Mouse (Mus musculus) bone marrow, adult 2 months (tissue): ENCODE measurements around the gene Sgip1. TPM values are rescaled to one million over a fixed set of nuclear protein-coding genes. Genes with fewer than 3 reads are reported as not detected.

Experiments
- H3K27ac ChIP-seq: fragments of 200-500 bp; 2 replicates; pipeline ENCODE4 v1.5.1; 2012; ENCODE audit warnings: low read depth, mild to moderate bottlenecking, control low read depth, inconsistent platforms, low read length; ENCODE audit not compliant: control insufficient read depth, poor library complexity, insufficient read depth
- H3K4me1 ChIP-seq: fragments of 200-500 bp; 2 replicates; pipeline ENCODE4 v1.6.1; 2011; ENCODE audit warnings: low read length; ENCODE audit not compliant: control insufficient read depth, insufficient read depth
- H3K4me3 ChIP-seq: fragments of 200-500 bp; replicated peaks from 2 replicates; pipeline ENCODE3; 2011; ENCODE audit warnings: mild to moderate bottlenecking, low read depth, low read length, control low read depth; ENCODE audit not compliant: control insufficient read depth
- CTCF ChIP-seq: fragments of 200-500 bp; IDR thresholded peaks from 2 replicates; pipeline ENCODE4 v1.5.1; 2011; ENCODE audit warnings: low read length, control low read depth; ENCODE audit not compliant: control insufficient read depth, insufficient read depth
- POLR2A ChIP-seq: fragments of 200-500 bp; IDR thresholded peaks from 2 replicates; pipeline ENCODE4 v1.6.1; 2011; ENCODE audit warnings: low read depth, mild to moderate bottlenecking, control low read depth, low read length, borderline replicate concordance; ENCODE audit not compliant: control insufficient read depth
- WGBS: fragments of 180-500 bp; shearing (Covaris S2); methylation state at CpG from one replicate; pipeline ENCODE4 v1.1.7; 2018; 5-methylcytosine and 5-hydroxymethylcytosine counted together
- polyA plus RNA-seq: library from polyadenylated mRNA; stranded (reverse); fragments of >200 nt; gene quantifications from 2 replicates; pipeline ENCODE4 v1.2.4, GENCODE M21; 2011; ENCODE audit warnings: low replicate concordance; ENCODE audit not compliant: missing spikeins, insufficient read depth, insufficient read length

The Sgip1 gene
- polyA plus RNA-seq, 1 experiment = 1.2 TPM

- no peak for TF ChIP-seq POLR2A
- TF ChIP-seq CTCF = no peak
- H3K4me3 ChIP-seq = no peak overlapping the region
- H3K27ac ChIP-seq = no peak overlapping the region
- H3K4me1 ChIP-seq = no peaks in the 10 kb centered on the region
- WGBS = 81% methylated on average over 1 of the region's 1 CpGs
Observed at GRCm38 (mm10) chr4:102833191-102833590, 92.1 kb downstream of the Sgip1 start.

- no peaks in the 10 kb centered on the region for H3K4me1 ChIP-seq
- H3K4me3 ChIP-seq = no peak overlapping the region
- TF ChIP-seq CTCF (no peak), POLR2A (no peak)
- no peak overlapping the region for H3K27ac ChIP-seq
- WGBS = 82% methylated on average over 2 of the region's 2 CpGs
Observed at GRCm38 (mm10) chr4:102833726-102834125, 92.6 kb downstream of the Sgip1 start.

GRCm38 (mm10) chr4:102834710-102835109 is 93.6 kb downstream of the Sgip1 start:
- Histone ChIP-seq H3K4me3 (no peak overlapping the region), H3K4me1 (no peaks in the 10 kb centered on the region), H3K27ac (no peak overlapping the region)
- no peak for TF ChIP-seq CTCF
- no peak for TF ChIP-seq POLR2A
- WGBS = 66% methylated on average over 1 of the region's 1 CpGs

GRCm38 (mm10) chr4:102840062-102840798 is 99.1 kb downstream of the Sgip1 start:
- Histone ChIP-seq H3K4me3 (no peak overlapping the region), H3K4me1 (no peaks in the 10 kb centered on the region), H3K27ac (no peak overlapping the region)
- TF ChIP-seq POLR2A = no peak
- no peak for TF ChIP-seq CTCF
- 77% methylated on average over 7 of the region's 7 CpGs for WGBS

- H3K4me3 ChIP-seq = no peak overlapping the region
- TF ChIP-seq POLR2A = no peak
- TF ChIP-seq CTCF = no peak
- no peak overlapping the region for H3K27ac ChIP-seq
- 82% methylated on average over 11 of the region's 11 CpGs for WGBS
- H3K4me1 ChIP-seq = no peaks in the 10 kb centered on the region
Observed at GRCm38 (mm10) chr4:102840956-102841729, 100.0 kb downstream of the Sgip1 start.

GRCm38 (mm10) chr4:102850498-102850897 is 109.4 kb downstream of the Sgip1 start:
- no peaks in the 10 kb centered on the region for H3K4me1 ChIP-seq
- 82% methylated on average over 6 of the region's 6 CpGs for WGBS
- no peak for TF ChIP-seq CTCF
- TF ChIP-seq POLR2A = no peak
- H3K4me3 ChIP-seq = no peak overlapping the region
- no peak overlapping the region for H3K27ac ChIP-seq

- Histone ChIP-seq H3K4me3 (no peak overlapping the region), H3K27ac (no peak overlapping the region), H3K4me1 (no peaks in the 10 kb centered on the region)
- 59% methylated on average over 1 of the region's 1 CpGs for WGBS
- no peak for TF ChIP-seq POLR2A
- no peak for TF ChIP-seq CTCF
Observed at GRCm38 (mm10) chr4:102851161-102851560, 110.1 kb downstream of the Sgip1 start.

GRCm38 (mm10) chr4:102852290-102852689 is 111.2 kb downstream of the Sgip1 start:
- Histone ChIP-seq H3K27ac (no peak overlapping the region), H3K4me1 (no peaks in the 10 kb centered on the region), H3K4me3 (no peak overlapping the region)
- TF ChIP-seq CTCF (no peak), POLR2A (no peak)
- WGBS = 76% methylated on average over 3 of the region's 3 CpGs
